Mouse (Mus musculus): ENCODE data around the gene Prr5l. TPM values are rescaled to one million over a fixed set of nuclear protein-coding genes. Genes with fewer than 3 reads are reported as not detected.

The Prr5l gene
- total RNA-seq, 2 experiments from 2014 or later, result 1.3 to 1.7 TPM

DNA sequence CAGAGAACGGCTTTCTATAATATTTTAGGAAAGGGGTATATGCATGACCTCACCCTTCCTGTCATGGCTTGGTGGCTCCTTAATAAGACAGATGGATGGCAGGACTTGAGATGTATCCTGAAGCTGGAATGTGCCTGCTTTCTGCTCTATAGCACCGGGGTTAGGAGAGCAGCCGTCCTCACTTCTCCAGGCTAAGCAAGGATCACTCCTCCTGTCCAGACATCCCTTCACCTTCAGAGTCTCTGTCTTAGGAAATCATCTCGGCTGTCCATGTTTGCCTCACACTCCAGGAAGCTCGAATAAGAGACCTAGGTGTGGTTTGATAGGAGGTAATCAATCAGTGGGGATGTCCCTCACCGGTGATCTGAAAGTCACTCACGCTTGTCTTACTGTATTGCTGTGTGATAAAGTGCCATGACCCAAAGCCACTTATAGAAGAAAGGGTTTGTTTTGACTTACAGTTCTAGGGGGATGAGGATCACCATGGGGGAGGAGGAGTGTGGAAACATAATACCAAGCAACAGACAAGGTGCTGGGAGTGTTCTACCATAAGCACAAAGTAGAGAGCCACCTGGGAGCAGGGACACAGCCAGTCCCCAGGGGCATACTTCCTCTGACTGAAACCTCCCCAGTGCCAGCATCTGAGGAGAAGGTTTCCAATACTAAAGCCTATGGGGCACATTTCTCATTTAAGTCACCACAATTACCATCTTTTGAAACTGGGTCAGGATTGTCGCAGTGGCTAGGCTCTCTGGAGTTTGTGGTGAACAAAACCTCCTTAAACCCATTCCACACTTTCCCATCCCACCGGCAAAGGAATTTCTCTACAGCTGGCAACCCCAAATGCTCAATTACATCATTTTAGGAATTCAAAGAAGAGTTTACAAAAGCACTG lies 57.4 kb downstream of the Prr5l start:
- intact Hi-C loops (cut with DNase I), result loop anchor here (5.0 kb wide), 1 partner anchor 133 kb away; no protein-coding TSS in a partner anchor
- no peak for DNase-seq

DNA sequence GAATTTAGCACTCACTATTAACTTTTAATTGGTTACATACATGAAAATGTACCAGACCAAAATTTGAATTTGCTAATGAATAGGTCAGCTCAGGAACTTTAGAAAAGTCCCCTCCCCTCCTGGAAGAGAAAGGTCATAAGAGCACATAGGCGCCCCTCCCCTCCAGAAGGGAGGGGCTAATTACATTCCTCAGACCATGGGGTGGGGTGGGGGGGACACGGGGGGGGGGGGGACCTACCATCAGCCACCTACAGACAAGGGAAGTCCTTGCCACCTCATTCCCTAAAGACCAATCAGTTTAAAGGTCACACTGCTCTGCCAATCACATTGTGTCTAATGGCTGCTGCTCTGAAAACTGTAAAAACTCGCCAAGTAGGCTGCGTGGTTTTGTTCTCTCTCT lies 59.0 kb downstream of the Prr5l start:
- intact Hi-C loops (cut with DNase I), result no loop called here
- DNase-seq, result no peak

DNA sequence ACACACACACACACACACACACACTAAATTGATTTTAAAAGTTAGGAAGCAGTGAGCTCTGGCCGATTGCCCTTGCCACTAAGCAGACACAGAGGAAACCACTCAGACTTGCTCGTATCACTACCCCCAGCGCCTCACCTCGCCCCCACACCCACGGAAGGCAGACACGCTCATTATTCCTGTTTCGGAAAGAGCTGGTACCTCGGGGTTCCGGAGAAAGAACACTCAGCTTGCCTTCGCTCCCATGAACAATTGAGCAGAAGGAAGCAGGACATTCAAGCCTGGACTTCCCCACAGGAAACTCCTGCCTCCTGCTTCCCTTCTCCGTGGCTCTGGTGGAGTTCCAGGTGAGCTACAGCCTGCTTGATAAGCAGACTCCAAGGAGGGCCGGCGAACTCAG lies 60.0 kb downstream of the Prr5l start:
- peak; percentile 13 to 32 for DNase-seq
- intact Hi-C loops (cut with DNase I), result no loop called here

DNA sequence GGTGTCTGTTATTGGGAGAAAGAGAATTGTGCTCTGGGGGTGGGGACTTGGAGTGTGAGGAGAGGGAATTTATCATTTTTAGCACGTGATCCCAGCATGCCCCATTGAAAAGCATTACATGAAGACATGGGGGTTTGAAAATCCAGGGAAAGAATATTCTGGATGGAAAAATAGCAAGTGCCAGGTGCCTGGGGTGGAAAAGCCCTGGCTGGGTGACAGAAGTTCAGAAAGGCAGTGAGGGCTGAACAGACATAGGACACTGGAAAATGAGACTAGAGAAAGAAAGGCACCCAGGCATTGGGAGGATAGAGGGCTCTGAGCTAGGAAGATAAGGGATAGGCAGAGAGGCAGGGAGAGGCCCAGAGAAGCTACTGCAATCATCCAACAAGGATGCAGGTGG lies 62.0 kb downstream of the Prr5l start:
- DNase-seq, result no peak
- intact Hi-C loops (cut with DNase I), result no loop called here

DNA sequence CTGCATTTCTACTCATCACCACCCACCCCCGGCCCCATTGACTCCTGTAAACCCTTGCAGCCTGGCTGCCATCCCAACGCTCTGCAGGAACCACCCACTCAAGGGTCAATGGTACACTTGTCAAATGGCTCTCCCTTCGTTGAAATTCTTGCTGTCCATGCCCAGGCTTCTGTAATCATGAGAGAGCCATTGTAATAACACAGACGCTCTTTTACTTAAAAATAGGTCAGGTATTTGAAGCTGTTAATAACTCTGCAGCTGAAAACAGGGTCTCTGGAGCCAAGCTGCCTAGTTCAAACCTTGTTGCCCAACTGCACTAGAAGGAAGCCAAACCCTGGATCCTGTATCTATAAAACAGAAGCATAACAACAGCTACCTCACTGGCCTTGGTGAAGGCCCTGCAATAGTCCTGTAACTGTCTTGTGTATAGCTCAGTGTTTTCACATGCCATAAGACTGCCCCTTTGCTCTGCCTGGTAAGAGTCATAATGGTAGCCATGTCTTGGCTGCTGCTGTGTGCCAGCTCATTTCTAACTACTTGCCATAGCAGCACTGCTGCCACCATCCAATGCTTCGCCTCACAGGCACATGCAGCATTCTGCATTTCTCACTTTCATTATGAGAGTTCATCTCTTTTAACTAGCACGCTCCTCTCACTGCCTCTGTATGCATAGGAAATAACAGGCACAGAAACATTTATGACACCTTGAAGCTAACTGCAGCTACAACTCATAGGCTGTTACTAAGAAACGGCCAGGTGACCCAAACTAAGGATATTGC lies 63.7 kb downstream of the Prr5l start:
- DNase-seq, result no peak
- intact Hi-C loops (cut with DNase I), result no loop called here

DNA sequence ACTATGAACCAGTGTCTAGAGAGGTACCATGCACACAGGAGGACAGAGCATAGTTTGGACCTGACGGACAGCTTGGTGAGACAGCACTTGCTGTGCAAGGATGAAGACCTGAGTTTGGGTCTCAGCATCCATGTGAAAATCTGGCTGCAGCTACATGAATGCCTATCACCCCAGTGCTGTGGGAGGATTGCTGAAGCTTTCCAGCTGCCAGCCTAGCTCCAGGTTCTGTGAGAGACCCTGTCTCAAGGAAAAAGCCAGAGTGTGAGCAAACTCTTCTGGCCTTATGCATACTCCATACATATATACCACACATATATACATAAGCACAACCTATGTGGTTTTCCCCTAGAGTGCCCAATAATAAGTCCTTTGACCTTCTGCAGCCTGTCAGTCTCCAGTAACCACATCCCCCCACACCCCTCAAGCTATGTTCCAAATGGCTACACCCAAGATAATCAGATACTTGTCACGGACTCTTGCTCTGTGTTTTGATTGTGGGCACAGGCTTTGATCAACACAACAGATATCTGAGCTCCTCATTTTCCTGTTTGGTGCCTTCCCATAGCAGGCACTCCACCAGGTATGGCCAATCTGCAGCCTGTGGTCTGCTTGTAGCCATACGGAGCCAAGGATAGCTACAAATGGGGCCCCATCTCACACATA lies 66.0 kb downstream of the Prr5l start:
- intact Hi-C loops (cut with DNase I), result no loop called here
- DNase-seq, result no peak

DNA sequence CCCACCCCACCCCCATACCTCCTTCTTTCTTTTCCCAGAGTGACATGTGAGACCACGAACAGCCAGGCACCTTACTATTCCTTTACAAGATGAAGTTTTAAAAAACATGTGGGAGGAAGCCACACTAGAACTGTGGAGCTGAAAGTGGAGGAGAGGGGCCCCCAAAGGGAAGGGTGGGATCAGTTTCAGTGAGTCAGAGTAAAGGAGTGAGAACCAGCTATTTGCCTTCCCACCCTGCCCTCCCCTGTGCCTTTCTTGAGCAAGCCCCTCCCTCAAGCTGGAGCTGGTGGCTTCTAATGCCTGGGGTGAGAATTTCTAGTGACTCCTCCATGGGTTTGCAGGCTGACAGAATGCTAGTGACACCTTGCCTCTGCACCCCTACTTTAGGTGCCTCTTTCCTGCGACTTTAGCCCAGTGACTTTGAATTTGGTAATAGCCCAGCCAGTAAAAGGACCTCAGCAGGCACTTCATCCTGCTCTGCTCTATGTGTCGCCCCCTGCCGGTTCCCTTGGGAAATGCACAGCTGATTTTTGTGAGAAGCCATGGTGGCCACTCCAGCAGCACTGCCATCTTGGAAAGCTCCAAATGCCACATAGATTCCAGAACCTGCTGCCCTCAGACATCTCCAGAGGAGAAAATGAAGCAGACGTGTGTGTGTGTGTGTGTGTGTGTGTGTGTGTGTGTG lies 67.4 kb downstream of the Prr5l start:
- intact Hi-C loops (cut with DNase I), result no loop called here
- DNase-seq, result peak; percentile 21 to 41

DNA sequence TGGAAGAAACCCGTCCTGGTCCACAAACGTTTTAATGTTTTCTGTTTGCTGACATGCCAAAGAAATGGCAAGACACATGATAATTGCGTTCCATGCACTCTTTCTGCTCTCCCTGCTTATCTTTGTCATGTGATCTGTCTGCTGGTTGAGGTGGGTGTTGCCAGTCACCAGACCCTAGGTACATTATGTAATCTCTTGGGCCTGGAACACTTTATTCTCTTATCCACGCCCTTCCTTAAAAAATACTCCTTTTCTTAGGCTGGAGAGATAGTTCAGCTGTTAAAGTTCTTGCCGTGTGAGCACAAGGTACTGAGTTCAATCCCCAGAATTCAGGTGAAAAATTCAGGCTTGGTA lies 68.6 kb downstream of the Prr5l start:
- no peak for DNase-seq
- intact Hi-C loops (cut with DNase I), result no loop called here

DNA sequence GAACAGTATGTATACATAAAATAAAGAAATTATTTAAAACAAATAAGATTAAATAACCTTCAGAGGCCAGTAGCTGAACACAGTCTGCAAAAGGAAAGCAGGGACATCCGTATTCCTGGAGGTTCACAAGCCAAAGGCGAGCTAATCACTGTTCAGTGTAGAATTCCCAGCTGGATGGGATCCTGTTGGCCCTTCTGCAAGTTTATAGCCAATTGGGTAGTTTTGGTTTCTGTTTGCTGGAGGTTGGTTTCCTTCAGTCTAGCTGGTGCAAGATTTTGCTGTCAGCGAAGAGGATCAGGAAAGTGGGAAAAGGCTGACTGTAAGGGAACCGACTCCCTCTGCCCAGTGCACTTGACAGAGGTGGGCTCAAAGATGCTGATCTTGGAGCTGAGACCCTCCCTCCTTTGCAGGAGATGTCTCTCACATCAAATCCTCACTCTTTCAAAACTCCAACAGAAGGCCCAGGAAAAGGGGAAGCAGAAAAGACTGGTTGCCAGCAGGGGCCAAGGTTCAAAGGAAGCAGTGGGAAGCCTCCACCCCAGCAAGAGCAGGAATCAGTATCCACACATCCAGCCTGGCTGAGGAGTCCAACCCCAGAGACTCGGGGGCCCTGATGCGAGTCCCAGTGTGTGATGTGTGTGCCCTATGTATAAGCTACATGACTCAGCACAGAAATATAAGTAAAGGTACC lies 69.1 kb downstream of the Prr5l start:
- intact Hi-C loops (cut with DNase I), result no loop called here
- peak in 1 of 2 experiments; percentile 18 for DNase-seq

DNA sequence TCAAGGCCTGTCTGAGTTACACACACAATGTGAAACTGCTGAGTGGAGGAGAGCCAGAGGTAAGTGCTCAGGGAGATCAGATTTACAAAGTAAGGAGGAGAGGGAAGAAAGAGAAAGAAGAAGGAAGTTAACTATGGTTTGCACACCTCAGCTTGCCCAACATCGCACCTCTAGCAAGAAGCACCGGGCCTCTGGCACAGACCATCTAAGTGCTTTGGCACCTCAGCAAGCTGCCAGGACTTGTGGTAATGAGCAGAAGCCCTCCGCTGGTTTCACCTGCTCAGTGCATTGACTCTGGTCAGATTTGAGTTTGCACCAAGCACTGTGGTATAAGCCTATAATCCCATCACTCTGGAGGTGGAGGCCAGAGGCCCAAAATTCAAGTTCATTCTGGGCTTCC lies 70.9 kb downstream of the Prr5l start:
- no peak for DNase-seq
- intact Hi-C loops (cut with DNase I), result no loop called here

DNA sequence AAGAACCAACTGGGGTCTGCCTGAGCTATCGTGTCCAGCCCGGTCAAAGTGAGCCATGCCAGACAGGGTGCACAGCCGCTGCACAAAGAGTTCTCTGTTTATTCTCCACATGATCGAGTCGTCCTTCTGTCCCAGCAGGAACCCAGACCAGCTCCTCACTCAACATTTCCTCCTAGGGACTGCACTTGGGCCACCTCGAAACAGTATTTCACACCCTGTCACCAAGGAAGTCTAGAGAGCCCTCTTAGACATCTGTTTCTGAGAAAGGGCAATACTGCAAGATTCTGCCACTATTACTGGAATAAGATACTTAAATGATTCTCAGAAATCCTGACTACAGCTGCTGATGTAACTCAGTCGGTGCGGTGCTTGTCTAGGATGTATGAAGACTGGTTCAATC lies 72.1 kb downstream of the Prr5l start:
- intact Hi-C loops (cut with DNase I), result no loop called here
- DNase-seq, result no peak

DNA sequence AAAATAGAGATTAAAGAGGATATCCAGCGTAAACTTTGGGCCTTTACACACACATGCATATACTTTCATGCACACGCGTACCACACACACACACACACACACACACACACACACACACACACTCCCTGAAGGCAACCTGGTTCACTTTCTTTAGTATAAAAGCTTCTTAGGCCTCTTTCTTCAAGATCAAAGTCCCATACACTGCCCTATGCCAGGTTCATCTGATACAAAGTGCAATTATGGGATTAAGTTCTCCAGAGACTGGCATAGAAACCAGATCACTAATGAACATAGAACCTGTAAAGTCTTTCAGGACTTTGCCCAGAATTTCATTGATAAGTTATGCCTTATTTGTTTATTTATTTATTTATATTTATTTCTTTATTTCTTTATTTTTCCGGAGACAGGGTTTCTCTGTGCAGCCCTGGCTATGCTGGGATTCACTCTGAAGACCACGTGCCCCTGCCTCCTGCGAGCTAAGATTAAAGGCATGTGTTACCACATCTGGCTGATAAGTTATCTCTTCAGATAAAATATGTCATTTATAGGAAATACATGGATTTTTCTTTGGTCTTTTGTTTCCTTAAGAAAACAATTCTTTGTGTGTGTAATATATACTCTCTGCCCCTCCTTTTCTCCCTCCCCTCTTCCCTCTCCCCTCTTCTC lies 73.1 kb downstream of the Prr5l start:
- DNase-seq, result no peak
- intact Hi-C loops (cut with DNase I), result no loop called here

DNA sequence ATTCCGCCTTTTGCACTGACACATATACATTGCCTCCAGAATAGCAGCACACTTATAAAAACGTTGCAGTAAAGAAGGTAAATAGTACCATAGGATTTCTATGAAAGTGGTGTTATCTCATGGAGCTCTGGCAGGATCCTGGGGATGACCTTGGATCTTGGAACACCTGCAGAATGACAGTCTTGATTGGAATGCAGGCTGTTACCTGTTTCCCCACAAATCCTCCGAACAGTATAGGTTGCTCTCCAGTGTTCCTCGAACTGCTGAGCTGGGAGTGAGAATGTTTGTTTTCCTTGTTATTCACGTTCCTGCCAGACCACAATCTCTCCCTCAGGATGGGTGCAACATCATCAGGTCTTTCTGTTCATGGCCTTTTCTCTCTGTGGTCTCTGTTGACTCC lies 75.1 kb downstream of the Prr5l start:
- intact Hi-C loops (cut with DNase I), result no loop called here
- DNase-seq, result no peak

DNA sequence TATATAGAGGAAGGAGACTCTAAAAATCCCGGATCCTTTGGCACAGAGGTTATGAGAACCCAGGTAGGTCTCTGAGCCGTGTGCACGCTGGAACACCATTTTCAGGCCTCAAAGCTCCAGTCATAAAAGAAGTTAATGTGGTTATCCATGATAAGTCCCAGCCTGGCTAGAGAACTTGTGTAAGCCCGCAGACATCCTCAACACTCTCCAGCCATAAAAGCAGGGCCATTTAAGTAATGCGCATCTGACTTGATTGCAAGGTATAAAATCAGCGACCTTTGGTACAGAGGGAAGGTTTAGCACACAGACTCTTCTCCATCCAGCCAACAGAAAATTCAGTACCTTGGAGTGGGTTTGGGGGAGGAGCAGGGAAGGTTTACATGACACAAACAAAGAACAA lies 80.6 kb downstream of the Prr5l start:
- DNase-seq, result no peak
- intact Hi-C loops (cut with DNase I), result no loop called here

DNA sequence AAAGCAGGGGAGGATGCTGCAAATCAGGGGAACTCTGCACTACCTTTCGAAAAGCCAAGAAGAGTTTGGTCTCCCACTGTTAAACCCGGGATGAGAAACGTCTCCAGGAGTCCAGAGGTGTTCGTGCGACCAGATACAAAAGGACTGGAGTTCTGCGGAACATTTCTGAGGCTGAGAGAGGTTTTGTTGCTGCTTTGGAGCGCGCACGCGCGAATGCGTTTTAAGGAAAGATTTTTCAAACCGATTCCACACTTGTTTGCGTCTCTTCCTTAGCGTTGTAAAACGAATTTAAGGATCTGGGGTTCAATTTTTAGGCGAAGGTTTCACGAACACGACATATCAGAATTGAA lies 85.0 kb downstream of the Prr5l start:
- intact Hi-C loops (cut with DNase I), result loop anchor here (2.0 to 5.0 kb wide), 3 partner anchors 31 to 81 kb away; no protein-coding TSS in a partner anchor
- DNase-seq, result no peak

DNA sequence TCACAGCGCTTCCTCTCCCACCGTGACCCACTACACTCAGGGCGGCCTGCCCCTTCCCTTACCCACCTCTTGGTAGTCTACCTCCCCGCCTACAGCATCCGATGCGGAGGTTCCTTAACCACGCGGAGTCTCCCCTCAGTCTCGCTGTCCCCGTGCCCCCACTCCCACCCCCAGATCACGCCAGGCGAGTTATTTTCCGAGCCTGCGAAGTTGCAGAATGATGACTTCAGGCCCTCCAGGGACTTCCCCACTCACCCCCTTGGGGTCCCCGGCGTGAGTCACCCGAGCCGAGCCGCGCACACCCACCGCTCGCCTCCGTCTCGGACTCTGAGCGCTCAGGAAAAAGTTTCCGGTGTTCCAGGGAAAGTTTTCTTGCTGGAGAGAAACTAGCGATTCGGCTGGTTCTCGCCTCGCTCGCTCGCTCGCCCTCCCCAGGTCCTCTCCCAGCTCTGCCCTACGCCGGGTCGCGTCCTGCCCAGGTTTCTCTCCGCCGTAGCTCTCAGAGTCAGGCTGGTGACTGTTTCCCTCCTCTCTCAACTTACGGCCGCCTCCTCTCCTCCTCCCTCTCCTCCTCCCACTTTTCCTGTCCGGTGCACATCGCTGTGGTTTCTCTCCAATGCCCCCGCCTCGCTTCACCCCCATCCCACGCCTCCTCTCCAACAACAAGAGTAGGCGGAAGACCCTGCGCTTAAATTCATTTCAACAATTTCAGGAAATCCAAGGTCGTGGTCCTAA lies 85.5 kb downstream of the Prr5l start:
- DNase-seq, result peak; percentile 41 to 51

DNA sequence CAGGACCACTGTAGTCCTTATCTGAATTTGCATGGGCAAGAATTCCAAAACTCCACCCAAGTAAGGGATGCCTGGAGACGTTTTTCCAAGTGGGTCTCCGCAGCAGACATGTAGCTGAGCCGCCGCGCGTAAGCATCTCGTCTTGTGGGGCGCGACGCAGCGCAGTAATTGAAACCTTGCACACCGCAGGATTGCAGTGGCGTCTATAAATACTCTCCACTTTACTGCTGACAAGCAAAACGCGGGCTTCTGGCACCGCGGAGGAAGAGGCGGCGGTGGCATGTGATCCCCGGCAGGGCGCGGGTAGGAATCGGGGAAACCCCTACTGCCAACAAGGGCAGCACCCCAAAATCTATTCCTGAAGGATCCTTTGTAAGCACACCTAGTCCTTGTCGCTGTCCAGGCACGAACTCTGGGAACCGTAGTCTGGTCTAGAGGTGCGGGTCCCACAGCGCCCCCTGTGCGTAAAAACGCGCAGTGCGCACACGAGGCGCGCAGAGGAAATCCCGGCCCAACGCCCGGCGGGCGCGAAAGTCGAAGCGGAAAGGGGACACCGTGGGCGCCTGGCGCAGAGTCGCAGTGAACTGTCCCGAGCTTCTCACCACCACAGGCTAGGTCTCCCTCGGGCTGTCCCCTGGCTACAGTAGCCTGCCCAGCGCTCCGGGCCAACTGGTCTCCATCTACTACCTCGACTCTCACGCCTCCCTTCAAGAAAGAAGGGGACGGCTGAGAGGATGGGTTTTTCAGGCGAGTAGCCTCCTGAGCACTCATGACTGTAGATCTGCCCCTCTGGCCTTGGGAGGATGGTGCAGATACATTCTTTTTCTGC lies 86.3 kb downstream of the Prr5l start:
- intact Hi-C loops (cut with DNase I), result loop anchor here (2.0 to 5.0 kb wide), 3 partner anchors 32 to 79 kb away; no protein-coding TSS in a partner anchor
- DNase-seq, result peak; percentile 87 to 88

More for the DNA sequence above, 85.5 kb downstream of the Prr5l start:
- intact Hi-C loops (cut with DNase I), result loop anchor here (2.0 to 5.0 kb wide), 3 partner anchors 31 to 80 kb away; no protein-coding TSS in a partner anchor

DNA sequence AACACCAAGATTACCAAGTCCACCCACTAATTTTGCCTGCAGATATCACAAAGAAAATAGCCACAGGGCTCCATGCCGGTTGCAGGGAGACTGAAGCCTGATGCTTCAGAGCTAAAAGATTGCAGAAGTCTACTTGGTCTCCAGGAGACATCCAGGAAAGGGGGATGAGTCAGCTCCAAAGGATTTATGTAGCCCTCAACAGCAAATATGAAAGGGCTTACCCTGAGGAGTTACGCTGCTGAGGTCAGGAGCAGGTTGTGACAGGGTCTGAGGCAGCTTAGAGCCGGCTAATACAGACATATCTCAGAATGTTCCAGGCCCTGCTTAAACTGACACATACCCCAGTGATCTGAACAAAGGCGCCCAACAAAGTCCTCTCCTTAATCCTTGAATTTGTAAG lies 90.7 kb downstream of the Prr5l start:
- intact Hi-C loops (cut with DNase I), result no loop called here
- DNase-seq, result no peak
